Mouse (Mus musculus) CD4-positive helper T cell, adult 2 months (primary cell): ENCODE measurements around the gene Mier3.
"Not testable (repeated sequence)": the region's sequence is repeated elsewhere in the genome, so short reads cannot be mapped to it uniquely, and the experiment has no call there.

Experiments
- DNase-seq: peaks from one replicate; pipeline ENCODE4 v3.0.0-alpha.2; 2012; ENCODE audit warnings: low read depth, missing footprints, low spot score

The Mier3 gene

GRCm38 (mm10) chr13:111703396-111703795, 22.6 kb downstream of the Mier3 start:
- DNase-seq = no peak

DNA sequence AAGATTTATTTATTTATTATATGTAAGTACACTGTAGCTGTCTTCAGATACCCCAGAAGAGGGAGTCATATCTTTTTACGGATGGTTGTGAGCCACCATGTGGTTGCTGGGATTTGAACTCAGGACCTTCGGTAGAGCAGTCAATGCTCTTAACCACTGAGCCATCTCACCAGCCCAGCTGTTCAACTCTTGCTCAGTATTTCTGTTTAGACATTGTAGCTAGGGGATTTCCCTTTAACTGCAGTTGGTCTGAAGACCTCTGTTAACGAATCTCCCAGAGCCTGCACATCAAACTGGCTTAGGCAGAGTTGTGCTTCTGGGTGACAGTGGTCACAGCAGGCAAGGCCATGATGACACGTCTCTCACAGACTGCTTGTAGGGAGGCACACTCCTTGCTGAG, 23.2 kb downstream of the Mier3 start:
- not testable (repeated sequence) for DNase-seq

- no peak for DNase-seq
These were observed 29.8 kb downstream of the Mier3 start for GRCm38 (mm10) chr13:111710531-111710930.

GRCm38 (mm10) chr13:111719726-111720125, 38.9 kb downstream of the Mier3 start:
- DNase-seq = no peak

GRCm38 (mm10) chr13:111724811-111725164, 44.0 kb downstream of the Mier3 start:
- no peak for DNase-seq

DNA sequence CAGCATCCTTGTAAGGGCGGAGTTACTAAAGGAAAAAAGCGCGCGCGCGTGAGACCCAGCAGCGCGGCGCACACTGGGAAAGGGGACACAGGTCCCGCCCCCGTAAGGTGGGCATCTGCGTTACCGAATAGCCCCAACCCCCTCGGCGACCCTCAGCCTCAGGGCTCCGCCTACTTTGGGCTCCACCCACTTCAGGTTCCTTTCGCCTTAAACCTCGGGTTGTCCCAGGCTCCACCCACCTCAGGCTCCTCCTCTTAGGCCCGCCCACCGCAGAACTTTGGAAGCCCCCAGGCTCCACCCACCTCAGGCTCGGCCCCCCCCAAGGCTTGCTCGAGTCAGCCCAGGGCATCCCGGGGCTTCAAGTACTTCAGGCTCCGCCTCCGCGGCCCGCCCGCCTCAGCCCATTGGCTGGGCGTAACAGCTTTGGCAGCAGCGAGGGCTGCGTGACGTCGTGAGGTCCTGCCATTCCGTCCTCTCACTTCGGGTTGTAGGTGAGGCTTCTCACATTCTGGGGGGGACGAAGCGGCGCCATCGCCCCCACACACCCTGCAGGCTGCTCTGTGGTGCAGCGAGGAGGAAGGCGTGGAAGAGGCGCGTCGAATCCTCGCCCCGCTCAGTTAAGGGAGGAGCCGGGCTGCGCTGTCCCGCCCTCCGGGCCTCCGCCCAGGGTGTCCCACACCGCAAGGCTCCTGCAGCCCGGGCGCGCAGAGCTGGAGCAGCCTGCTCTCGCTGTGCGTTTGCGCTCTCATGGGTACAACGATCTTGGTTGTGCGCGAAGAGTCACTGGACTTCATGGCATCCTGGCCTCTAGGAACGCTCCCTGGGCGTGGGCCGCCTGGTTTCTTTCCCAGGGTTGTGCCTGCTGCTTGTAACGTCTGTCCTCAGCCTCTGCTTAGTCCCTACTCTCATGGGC, 44.6 kb downstream of the Mier3 start:
- peak; percentile 97 for DNase-seq

DNA sequence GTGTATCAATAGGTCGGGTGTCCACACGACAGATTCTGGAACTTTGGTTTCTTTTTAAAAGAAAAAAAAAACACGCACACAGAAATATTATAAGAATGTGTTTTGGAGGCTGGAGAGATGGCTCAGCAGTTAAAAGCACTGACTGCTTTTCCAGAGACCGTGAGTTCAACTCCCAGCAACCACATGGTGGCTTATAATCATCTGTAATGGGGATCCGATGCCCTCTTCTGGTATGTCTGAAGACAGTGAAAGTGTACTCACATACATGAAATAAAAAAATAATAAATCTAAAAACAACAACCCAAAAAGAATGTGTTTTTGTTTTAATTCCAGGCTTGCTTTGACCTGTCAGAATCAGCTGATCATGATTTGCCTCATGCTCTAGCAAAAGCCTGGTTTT, 46.1 kb downstream of the Mier3 start:
- no peak for DNase-seq

- no peak for DNase-seq
These were observed 60.6 kb downstream of the Mier3 start for GRCm38 (mm10) chr13:111741204-111741990.

DNA sequence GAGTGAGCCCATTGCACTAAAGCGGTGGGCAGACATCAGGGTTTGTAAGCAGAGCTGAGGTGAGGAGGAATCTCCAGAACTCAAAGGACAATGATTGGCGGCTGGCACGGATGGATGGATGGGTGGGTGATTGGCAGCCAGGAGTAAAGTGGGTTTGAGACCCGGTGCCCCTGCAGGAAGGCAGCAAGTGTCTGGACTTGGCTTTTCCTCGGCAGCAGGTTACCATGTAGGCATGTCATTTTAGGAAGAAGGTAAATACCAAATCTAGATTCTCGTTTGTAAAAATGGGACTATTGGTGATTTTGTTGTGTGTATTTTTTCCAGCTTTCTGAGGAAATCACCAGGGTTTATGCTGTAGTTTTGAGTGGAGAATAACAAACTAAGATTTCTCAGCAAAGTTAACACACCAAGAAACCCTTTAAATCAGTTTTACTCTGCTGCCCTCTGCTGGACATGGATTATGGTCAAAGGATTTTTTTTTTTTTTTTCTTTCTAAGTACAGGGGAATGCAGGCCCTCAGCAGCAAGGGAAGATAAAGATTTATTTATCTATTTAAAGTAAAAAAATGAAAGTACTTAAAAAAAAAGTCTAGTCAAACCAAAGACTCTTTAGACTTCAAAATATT, 61.3 kb downstream of the Mier3 start:
- DNase-seq = peak; percentile 69

- no peak for DNase-seq
These were observed 63.6 kb downstream of the Mier3 start for GRCm38 (mm10) chr13:111744233-111745000.

- no peak for DNase-seq
These were observed 64.4 kb downstream of the Mier3 start for GRCm38 (mm10) chr13:111745216-111745615.

DNA sequence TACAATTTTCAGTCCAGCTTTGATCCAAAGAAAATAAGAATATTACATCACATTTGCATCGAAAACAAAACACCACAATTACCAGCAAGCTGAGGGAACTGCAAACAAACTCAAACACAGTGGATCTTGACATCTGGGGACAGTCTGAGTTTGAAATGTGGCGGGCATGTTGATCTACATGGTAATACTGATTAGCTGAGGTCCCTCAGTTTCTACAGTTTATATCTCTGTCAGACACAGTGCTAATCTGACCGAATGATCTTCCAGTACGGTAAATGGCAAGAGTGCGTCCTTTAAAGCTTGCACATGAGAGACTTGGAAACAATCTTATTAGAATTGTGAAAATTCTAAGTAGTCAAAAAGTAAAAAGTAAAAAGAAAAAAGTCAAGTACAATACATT, 66.1 kb downstream of the Mier3 start:
- DNase-seq = no peak

- DNase-seq = no peak
These were observed 67.7 kb downstream of the Mier3 start for GRCm38 (mm10) chr13:111748301-111749062.

- DNase-seq = no peak
These were observed 72.5 kb downstream of the Mier3 start for GRCm38 (mm10) chr13:111753321-111753720.

- DNase-seq = no peak
These were observed 74.6 kb downstream of the Mier3 start for GRCm38 (mm10) chr13:111755377-111755776.

DNA sequence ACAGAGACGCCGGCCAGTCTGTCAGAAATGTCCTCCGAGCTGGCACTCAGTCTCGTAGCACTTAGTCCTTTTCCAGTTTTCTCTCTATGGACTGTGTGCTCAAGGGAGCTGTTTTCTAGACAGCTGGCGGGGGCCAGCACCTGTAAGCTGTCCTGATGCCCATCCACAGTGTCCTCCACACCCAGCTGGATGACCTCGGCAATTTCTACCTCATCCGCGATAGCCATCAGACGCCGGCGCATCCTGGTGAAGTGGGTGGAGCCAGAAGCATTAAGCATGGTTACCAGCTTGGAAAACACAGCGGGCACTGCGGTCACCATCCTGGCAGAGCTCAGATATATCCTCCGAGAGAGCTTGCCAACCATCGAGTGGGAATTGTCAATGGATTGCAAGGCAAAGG, 75.2 kb downstream of the Mier3 start:
- no peak for DNase-seq

GRCm38 (mm10) chr13:111756986-111757385, 76.2 kb downstream of the Mier3 start:
- DNase-seq = no peak

- DNase-seq = no peak
These were observed 81.7 kb downstream of the Mier3 start for GRCm38 (mm10) chr13:111762526-111762925.
